20 mouse cellular contexts compared by ENCODE assay signal in the genomic region with DNA sequence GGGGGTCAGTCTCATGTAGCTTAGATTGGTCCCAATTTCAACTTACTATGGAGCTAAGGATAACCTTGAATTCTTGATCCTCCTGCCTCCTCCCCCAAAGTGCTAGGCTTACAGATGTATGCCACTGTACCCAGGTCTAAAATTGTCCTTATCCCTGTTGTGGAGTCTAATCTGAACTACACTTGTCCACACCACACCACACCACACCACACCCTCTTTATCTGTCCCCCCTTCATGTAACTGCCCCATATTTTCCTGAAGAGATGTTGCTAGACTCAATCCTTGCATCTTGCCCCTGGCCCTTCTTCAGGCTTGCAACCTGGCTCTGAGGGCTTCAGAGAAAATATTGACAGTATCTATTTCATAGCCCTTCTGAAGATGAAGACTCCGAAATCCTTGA.
DNase-seq lines count a peak whose midpoint lies in the region; ATAC-seq lines count a peak whose summit lies in the region.
"Had no signal": no experiment of that assay in that cellular context is flagged by ENCODE, and none has a peak within 500 bp of the region (broad histone marks: within the 10 kb centered on the region; RNA-seq: fewer than 3 reads in every experiment).

No protein-coding gene starts in this region.

- WGBS in liver, embryonic 15.5 days (ENCODE audit: insufficient replicate concordance): 52% methylated on average over 1 of the region's 1 CpGs

- no peaks in the 10 kb centered on the region for H3K36me3 ChIP-seq in liver, embryonic 15.5 days (replicated peaks)
- H3K36me3 ChIP-seq: embryonic facial prominence, embryonic 15.5 days; heart, embryonic 15.5 days; hindbrain, embryonic 13.5 days had no signal

- no peaks in the 10 kb centered on the region for H3K9me3 ChIP-seq in liver, embryonic 15.5 days (replicated peaks)
- H3K9me3 ChIP-seq: embryonic facial prominence, embryonic 15.5 days; forebrain, embryonic 13.5 days; heart, embryonic 15.5 days; hindbrain, embryonic 13.5 days had no signal

- DNase-seq in heart, adult 11 months: peak; percentile 19
- no peak for DNase-seq in heart, adult 8-10 months (ENCODE audit: low spot score)
- DNase-seq in cerebellum, adult 11-12 months: no peak
- no peak for DNase-seq in left cerebral cortex, postnatal 4 days
- DNase-seq: adrenal gland, postnatal 10 days; cerebellum, adult 2 months; cerebellum, postnatal 10 days; embryo, embryonic 11 days; gastrocnemius, postnatal 36 days; heart, adult 18-20 months; heart, postnatal 14 days had no signal

- no peak overlapping the region for H3K4me2 ChIP-seq in liver, embryonic 15.5 days
- H3K4me2 ChIP-seq: embryonic facial prominence, embryonic 15.5 days; forebrain, embryonic 13.5 days; heart, embryonic 11.5 days; heart, embryonic 15.5 days; hindbrain, embryonic 13.5 days had no signal

- H3K4me3 ChIP-seq in liver, embryonic 15.5 days (replicated peaks): no peak overlapping the region
- H3K4me3 ChIP-seq: embryonic facial prominence, embryonic 15.5 days; forebrain, embryonic 13.5 days; heart, embryonic 15.5 days; hindbrain, embryonic 13.5 days had no signal

- peaks cover 28% of the 10 kb centered on the region for H3K27me3 ChIP-seq in liver, embryonic 15.5 days

- peaks cover 7% of the 10 kb centered on the region; the same call in 1 of the 2 replicates for H3K4me1 ChIP-seq in liver, embryonic 15.5 days (replicated peaks)

- intact Hi-C loops in left cerebral cortex, postnatal 4 days (cut with DNase I): no loop called here

- peak; percentile 72 for ATAC-seq in erythroblast, adult 5-6 weeks (replicated peaks; ENCODE audit: low FRiP score, poor library complexity, severe bottlenecking)
- ATAC-seq in liver, embryonic 15.5 days (ENCODE audit: insufficient read depth): peak; percentile 60; the same call in 1 of the 2 replicates
- no peak for ATAC-seq in megakaryocyte, adult 5-6 weeks (ENCODE audit: poor library complexity, severe bottlenecking)
- ATAC-seq: forebrain, embryonic 13.5 days; hindbrain, postnatal 0 days had no signal

- no peak overlapping the region for H3K9ac ChIP-seq in liver, embryonic 15.5 days
- H3K9ac ChIP-seq: embryonic facial prominence, embryonic 15.5 days; forebrain, embryonic 13.5 days; heart, embryonic 15.5 days; hindbrain, embryonic 13.5 days had no signal

- H3K27ac ChIP-seq in liver, embryonic 15.5 days (replicated peaks): no peak overlapping the region
- H3K27ac ChIP-seq: embryonic facial prominence, embryonic 15.5 days; forebrain, embryonic 13.5 days; heart, embryonic 15.5 days; hindbrain, embryonic 13.5 days; hindbrain, postnatal 0 days had no signal
